Mouse (Mus musculus) stomach, embryonic 14.5 days (tissue): ENCODE results near the gene ccdc198. TPM values are rescaled to one million over a fixed set of nuclear protein-coding genes. Genes with fewer than 3 reads are reported as not detected.
"Not testable (repeated sequence)": the region's sequence is repeated elsewhere in the genome, so short reads cannot be mapped to it uniquely, and the experiment has no call there.

Experiments used
- ATAC-seq: fragments of 200-750 bp; cut with Nextera tagmentation; 2 replicates; pipeline ENCODE4 v1.8.0; 2017; ENCODE audit warnings: low read depth, moderate TSS enrichment; ENCODE audit not compliant: insufficient number of reproducible peaks, insufficient read depth, low FRiP score
- H3K27ac ChIP-seq: fragments of 300-500 bp; sonication (generic); 2 replicates; pipeline ENCODE4 v1.5.1; 2014; ENCODE audit warnings: mild to moderate bottlenecking, low read length, moderate library complexity, mixed read lengths
- H3K27me3 ChIP-seq: fragments of 300-500 bp; sonication (generic); 2 replicates; pipeline ENCODE4 v1.6.1; 2014; ENCODE audit warnings: low read length, control low read depth, mixed read lengths; ENCODE audit not compliant: control insufficient read depth, insufficient read depth
- H3K36me3 ChIP-seq: fragments of 300-500 bp; sonication (generic); 2 replicates; pipeline ENCODE4 v1.6.1; 2014; ENCODE audit warnings: mild to moderate bottlenecking, control low read depth, low read length, moderate library complexity, mixed read lengths; ENCODE audit not compliant: control insufficient read depth, insufficient read depth
- H3K4me1 ChIP-seq: fragments of 300-500 bp; sonication (generic); 2 replicates; pipeline ENCODE4 v1.6.1; 2014; ENCODE audit warnings: low read length, control low read depth, mixed read lengths; ENCODE audit not compliant: control insufficient read depth, insufficient read depth
- H3K4me2 ChIP-seq: fragments of 300-500 bp; sonication (generic); replicated peaks from 2 replicates; pipeline ENCODE4 v1.6.1; 2014; ENCODE audit warnings: low read depth, low read length, control low read depth
- H3K4me3 ChIP-seq: fragments of 300-500 bp; sonication (generic); 2 replicates; pipeline ENCODE4 v1.5.1; 2014; ENCODE audit warnings: low read depth, low read length, control low read depth
- H3K9ac ChIP-seq: fragments of 300-500 bp; sonication (generic); replicated peaks from 2 replicates; pipeline ENCODE4 v1.6.1; 2014; ENCODE audit warnings: low read depth, mild to moderate bottlenecking, control low read depth, low read length, moderate library complexity, mixed read lengths
- H3K9me3 ChIP-seq: fragments of 300-500 bp; sonication (generic); 2 replicates; pipeline ENCODE4 v1.6.1; 2016; ENCODE audit warnings: low read depth, low read length, control low read depth; ENCODE audit not compliant: control insufficient read depth
- WGBS: fragments of 180-500 bp; shearing (Covaris S2); extraction: QIAGEN DNeasy Blood & Tissue Kit; methylation state at CpG from one replicate; pipeline ENCODE4 v1.1.7; 2014; 5-methylcytosine and 5-hydroxymethylcytosine counted together
- polyA plus RNA-seq: library from polyadenylated mRNA; unstranded; fragments of >200 nt; fragmentation: Nextera tagmentation; extraction: Ambion mirVana; gene quantifications from 2 replicates; pipeline ENCODE4 v1.2.1, GENCODE M21; 2014

Gene ccdc198
- polyA plus RNA-seq, 1 experiment from 2014 or later: 10.0 TPM

DNA sequence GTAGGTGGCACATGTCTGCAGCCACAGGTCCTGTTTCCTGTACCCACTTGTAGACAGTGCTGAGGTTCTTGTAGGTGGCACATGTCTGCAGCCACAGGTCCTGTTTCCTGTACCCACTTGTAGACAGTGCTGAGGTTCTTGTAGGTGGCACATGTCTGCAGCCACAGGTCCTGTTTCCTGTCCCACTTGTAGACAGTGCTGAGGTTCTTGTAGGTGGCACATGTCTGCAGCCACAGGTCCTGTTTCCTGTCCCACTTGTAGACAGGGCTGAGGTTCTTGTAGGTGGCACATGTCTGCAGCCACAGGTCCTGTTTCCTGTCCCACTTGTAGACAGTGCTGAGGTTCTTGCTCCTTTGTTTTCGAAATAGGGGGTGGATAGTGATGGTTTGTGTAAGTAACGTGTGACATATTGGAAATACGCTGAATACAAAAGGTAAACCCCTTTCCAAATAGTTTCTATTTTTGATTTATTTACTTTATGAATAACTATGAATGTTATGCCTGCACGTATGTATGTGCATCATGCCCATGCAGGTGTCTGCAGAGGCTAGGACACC is 25.7 kb downstream of the ccdc198 start:
- H3K27ac ChIP-seq, H3K4me1 ChIP-seq, H3K4me2 ChIP-seq, H3K4me3 ChIP-seq, H3K9ac ChIP-seq, H3K9me3 ChIP-seq, H3K27me3 ChIP-seq, H3K36me3 ChIP-seq, ATAC-seq: not testable (repeated sequence)
- WGBS: 80% methylated on average over 4 of the region's 4 CpGs

DNA sequence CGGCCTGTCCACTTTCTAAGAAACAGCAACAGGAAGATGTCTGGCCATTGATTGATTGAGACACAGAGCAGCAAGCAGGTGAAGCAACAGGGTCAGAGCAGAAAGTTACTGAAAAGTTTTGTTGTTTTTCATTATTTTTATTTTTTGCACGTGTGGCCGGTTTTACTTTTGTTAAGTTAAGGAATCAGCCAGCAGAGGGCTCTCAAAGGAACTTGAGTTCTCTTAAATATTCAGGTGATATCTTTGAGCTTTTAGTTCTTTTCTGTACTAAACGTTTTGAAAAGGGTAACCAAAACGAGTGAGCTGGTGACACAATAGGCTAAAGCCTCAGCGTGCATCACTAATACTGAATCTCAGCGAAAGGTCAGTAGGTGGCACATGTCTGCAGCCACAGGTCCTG is 26.6 kb downstream of the ccdc198 start:
- no peak overlapping the region for H3K4me3 ChIP-seq
- no peak for ATAC-seq
- H3K27ac ChIP-seq: no peak overlapping the region
- no peaks in the 10 kb centered on the region for H3K36me3 ChIP-seq
- H3K9ac ChIP-seq: no peak overlapping the region
- no peaks in the 10 kb centered on the region for H3K27me3 ChIP-seq
- H3K4me2 ChIP-seq: no peak overlapping the region
- H3K9me3 ChIP-seq: no peaks in the 10 kb centered on the region
- no peaks in the 10 kb centered on the region for H3K4me1 ChIP-seq
- WGBS: 63% methylated on average over 7 of the region's 7 CpGs

- not testable (repeated sequence) for H3K4me2 ChIP-seq, H3K27me3 ChIP-seq, H3K4me1 ChIP-seq, H3K9ac ChIP-seq, H3K4me3 ChIP-seq, H3K36me3 ChIP-seq, H3K9me3 ChIP-seq, ATAC-seq, H3K27ac ChIP-seq
- 86% methylated on average over 3 of the region's 3 CpGs for WGBS
Observed at GRCm38 (mm10) chr14:49210215-49210614, 35.1 kb downstream of the ccdc198 start.

GRCm38 (mm10) chr14:49201073-49201778 is 44.0 kb downstream of the ccdc198 start:
- Histone ChIP-seq H3K9me3 (no peaks in the 10 kb centered on the region), H3K4me1 (no peaks in the 10 kb centered on the region), H3K27me3 (no peaks in the 10 kb centered on the region), H3K9ac (no peak overlapping the region), H3K4me2 (no peak overlapping the region), H3K27ac (no peak overlapping the region), H3K36me3 (no peaks in the 10 kb centered on the region), H3K4me3 (no peak overlapping the region)
- ATAC-seq: no peak
- 59% methylated on average over 9 of the region's 9 CpGs for WGBS

- H3K4me1 ChIP-seq: no peaks in the 10 kb centered on the region
- H3K27ac ChIP-seq: no peak overlapping the region
- no peak overlapping the region for H3K4me2 ChIP-seq
- H3K4me3 ChIP-seq: no peak overlapping the region
- no peaks in the 10 kb centered on the region for H3K9me3 ChIP-seq
- 77% methylated on average over 2 of the region's 2 CpGs for WGBS
- no peaks in the 10 kb centered on the region for H3K36me3 ChIP-seq
- H3K9ac ChIP-seq: no peak overlapping the region
- H3K27me3 ChIP-seq: no peaks in the 10 kb centered on the region
- no peak for ATAC-seq
Observed at GRCm38 (mm10) chr14:49197031-49197527, 48.2 kb downstream of the ccdc198 start.

GRCm38 (mm10) chr14:49186270-49186669 is 59.0 kb downstream of the ccdc198 start:
- H3K4me1 ChIP-seq: no peaks in the 10 kb centered on the region
- no peaks in the 10 kb centered on the region for H3K9me3 ChIP-seq
- no peak overlapping the region for H3K9ac ChIP-seq
- peaks cover 34% of the 10 kb centered on the region for H3K36me3 ChIP-seq
- H3K4me3 ChIP-seq: no peak overlapping the region
- no peak overlapping the region for H3K4me2 ChIP-seq
- no peaks in the 10 kb centered on the region for H3K27me3 ChIP-seq
- ATAC-seq: no peak
- H3K27ac ChIP-seq: no peak overlapping the region
- 92% methylated on average over 2 of the region's 2 CpGs for WGBS

DNA sequence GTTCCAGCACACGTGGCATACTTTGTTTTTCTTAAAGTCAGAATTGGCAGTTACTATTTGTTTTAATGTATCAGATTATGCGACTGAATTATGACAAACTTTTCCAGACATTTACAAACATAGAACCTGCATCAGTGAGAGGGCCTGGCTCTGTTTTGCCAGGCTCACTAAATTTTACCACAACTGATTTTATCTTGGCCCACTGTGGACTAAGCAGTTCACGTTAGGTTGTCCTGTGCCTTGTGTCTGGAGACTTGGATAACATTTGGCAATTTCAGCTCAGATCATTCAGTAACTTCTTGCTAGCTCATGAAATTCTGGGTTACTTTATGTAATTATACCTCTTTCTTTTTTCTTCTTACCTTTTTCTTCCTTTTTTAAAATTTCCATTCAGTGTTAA is 65.5 kb downstream of the ccdc198 start:
- peaks cover 1% of the 10 kb centered on the region; the same call in 1 of the 2 replicates for H3K4me1 ChIP-seq
- H3K36me3 ChIP-seq: peaks cover 10% of the 10 kb centered on the region; the same call in 1 of the 2 replicates
- H3K9me3 ChIP-seq: no peaks in the 10 kb centered on the region
- no peak overlapping the region for H3K4me2 ChIP-seq
- ATAC-seq: no peak
- H3K27me3 ChIP-seq: no peaks in the 10 kb centered on the region
- no peak overlapping the region for H3K4me3 ChIP-seq
- no peak overlapping the region for H3K27ac ChIP-seq
- WGBS: 79% methylated on average over 3 of the region's 3 CpGs
- H3K9ac ChIP-seq: no peak overlapping the region

DNA sequence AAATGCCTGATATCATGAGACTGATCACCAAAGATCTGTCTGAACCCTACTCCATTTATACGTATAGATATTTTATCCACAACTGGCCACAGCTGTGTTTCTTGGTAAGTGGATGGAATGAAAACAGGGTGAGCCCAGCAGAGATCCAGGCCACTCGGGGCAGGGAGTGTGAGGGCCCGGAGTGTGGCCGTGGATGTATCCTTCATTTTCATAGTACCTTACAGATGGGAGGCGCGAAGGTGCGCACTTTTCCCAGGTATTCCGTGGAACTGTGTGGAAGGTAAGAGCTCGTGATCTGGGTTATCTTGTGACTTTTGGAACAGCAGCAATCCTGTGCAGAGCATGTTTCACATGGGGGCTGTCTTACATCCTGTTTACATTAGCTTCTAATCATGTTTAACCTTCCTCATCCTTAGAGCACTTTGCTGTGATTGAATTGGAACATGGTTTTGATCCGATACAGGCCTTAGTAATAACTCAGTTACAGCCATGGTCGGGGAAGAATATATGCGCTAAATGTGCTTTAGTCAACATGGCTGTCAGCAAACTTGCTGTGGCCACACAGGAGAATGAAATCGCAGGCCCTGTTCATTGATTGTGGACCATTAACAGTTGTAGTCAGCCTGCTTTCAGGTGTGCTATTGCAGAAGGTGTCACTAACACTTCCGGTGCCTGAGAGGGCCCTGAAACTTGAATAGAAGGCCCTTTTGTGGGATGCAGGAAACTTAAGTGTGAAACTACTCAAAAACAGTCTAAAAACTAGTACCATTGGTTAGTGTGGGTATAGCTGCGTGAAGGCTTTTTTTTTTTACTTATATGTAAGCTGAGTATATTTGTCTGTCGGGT is 71.8 kb downstream of the ccdc198 start:
- no peak for ATAC-seq

More for the DNA sequence above, 71.8 kb downstream of the ccdc198 start:
- Histone ChIP-seq H3K9me3 (no peaks in the 10 kb centered on the region), H3K4me3 (peak overlapping the region; percentile 95), H3K27me3 (no peaks in the 10 kb centered on the region), H3K4me1 (peaks cover 19% of the 10 kb centered on the region), H3K36me3 (peaks cover 5% of the 10 kb centered on the region; the same call in 1 of the 2 replicates), H3K27ac (no peak overlapping the region), H3K9ac (peak overlapping the region; percentile 85), H3K4me2 (peak overlapping the region; percentile 83)
- 22% methylated on average over 16 of the region's 16 CpGs for WGBS
